Mouse (Mus musculus) kidney, adult 2 months (tissue): ENCODE results near the gene Gm12216.
"Not testable (repeated sequence)": the region's sequence is repeated elsewhere in the genome, so short reads cannot be mapped to it uniquely, and the experiment has no call there.

ENCODE experiments used
- CTCF ChIP-seq: fragments of 200-500 bp; conservative IDR thresholded peaks from 2 replicates; pipeline ENCODE4 v1.5.1; 2011; ENCODE audit warnings: low read depth, mild to moderate bottlenecking, control low read depth, low read length, moderate library complexity, mixed read lengths; ENCODE audit not compliant: insufficient read depth, insufficient read length
- POLR2A ChIP-seq: fragments of 200-500 bp; IDR thresholded peaks from one replicate; pipeline ENCODE4 v1.6.1; 2011; ENCODE audit warnings: low read depth, low read length, control low read depth

DNA sequence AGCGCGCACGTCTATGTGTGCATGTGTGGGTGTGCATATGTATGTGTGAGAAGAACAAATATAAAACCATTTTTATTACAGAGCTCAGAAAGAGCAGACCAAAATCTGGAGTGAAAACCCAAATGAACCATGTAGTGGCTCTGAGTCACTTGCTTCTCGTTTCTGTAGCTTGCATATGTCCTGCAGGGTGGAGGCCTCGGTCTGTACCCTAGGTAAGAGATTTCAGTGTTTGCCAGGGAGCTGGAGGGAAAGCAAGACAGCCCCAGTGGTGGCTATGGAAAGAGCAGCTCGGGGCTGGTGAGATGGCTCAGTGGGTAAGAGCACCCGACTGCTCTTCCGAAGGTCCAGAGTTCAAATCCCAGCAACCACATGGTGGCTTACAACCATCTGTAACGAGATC lies 1.9 kb upstream of the Gm12216 start:
- not testable (repeated sequence) for TF ChIP-seq CTCF, POLR2A
